Mouse (Mus musculus): ENCODE measurements around the gene Pdgfc. TPM values are rescaled to one million over a fixed set of nuclear protein-coding genes. Genes with fewer than 3 reads are reported as not detected.

Gene Pdgfc
- polyA plus RNA-seq, 1 experiment from 2014 or later = 4.6 TPM

- 76% methylated on average over 4 of the region's 4 CpGs for WGBS
Measured at GRCm38 (mm10) chr3:81228344-81228743, 192.1 kb downstream of the Pdgfc start.

GRCm38 (mm10) chr3:81242697-81243590, 206.7 kb downstream of the Pdgfc start:
- ATAC-seq = no peak
- H3K27me3 ChIP-seq = no peaks in the 10 kb centered on the region
- H3K4me3 ChIP-seq (replicated peaks) = no peak overlapping the region
- 40% methylated on average over 7 of the region's 7 CpGs for WGBS
- no peaks in the 10 kb centered on the region for H3K9me3 ChIP-seq
- H3K4me2 ChIP-seq (replicated peaks) = no peak overlapping the region
- no peaks in the 10 kb centered on the region for H3K4me1 ChIP-seq (replicated peaks)
- H3K27ac ChIP-seq = no peak overlapping the region
- H3K9ac ChIP-seq (replicated peaks) = no peak overlapping the region
- no peaks in the 10 kb centered on the region for H3K36me3 ChIP-seq

More at GRCm38 (mm10) chr3:81228344-81228743, 192.1 kb downstream of the Pdgfc start:
- Histone ChIP-seq H3K4me1 (replicated peaks) (no peaks in the 10 kb centered on the region), H3K4me2 (replicated peaks) (no peak overlapping the region), H3K4me3 (replicated peaks) (no peak overlapping the region), H3K27me3 (no peaks in the 10 kb centered on the region), H3K27ac (no peak overlapping the region), H3K9me3 (no peaks in the 10 kb centered on the region), H3K36me3 (no peaks in the 10 kb centered on the region), H3K9ac (replicated peaks) (no peak overlapping the region)
- ATAC-seq = no peak

GRCm38 (mm10) chr3:81243591-81243990, 207.4 kb downstream of the Pdgfc start:
- H3K9ac ChIP-seq (replicated peaks) = no peak overlapping the region
- no peaks in the 10 kb centered on the region for H3K9me3 ChIP-seq
- no peak overlapping the region for H3K27ac ChIP-seq
- H3K4me2 ChIP-seq (replicated peaks) = no peak overlapping the region
- H3K4me3 ChIP-seq (replicated peaks) = no peak overlapping the region
- no peak for ATAC-seq
- H3K27me3 ChIP-seq = no peaks in the 10 kb centered on the region
- no peaks in the 10 kb centered on the region for H3K36me3 ChIP-seq
- 84% methylated on average over 6 of the region's 6 CpGs for WGBS
- H3K4me1 ChIP-seq (replicated peaks) = no peaks in the 10 kb centered on the region

DNA sequence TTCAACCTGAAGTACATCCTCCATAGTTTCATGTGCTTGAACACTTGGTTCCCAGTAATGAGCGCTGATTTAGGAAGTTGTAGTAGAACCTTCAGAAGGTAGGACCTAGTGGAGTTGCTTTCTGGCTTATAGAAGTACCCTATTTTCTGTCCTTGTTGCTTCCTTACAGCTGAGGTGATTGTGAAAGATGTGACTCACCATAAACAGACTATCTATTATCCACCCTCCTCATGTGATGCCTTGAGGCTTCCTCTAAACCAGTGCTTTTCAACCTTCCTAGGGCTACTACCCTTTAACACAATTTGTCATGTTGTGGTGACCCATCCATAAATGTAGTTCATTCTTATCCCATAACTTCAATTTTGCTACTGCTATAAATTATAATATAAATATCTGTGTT, 226.6 kb downstream of the Pdgfc start:
- H3K4me1 ChIP-seq (replicated peaks) = no peaks in the 10 kb centered on the region
- no peaks in the 10 kb centered on the region for H3K27me3 ChIP-seq
- no peaks in the 10 kb centered on the region for H3K36me3 ChIP-seq
- no peak overlapping the region for H3K4me2 ChIP-seq (replicated peaks)
- 89% methylated on average over 1 of the region's 1 CpGs for WGBS
- no peak overlapping the region for H3K27ac ChIP-seq
- ATAC-seq = no peak
- H3K9ac ChIP-seq (replicated peaks) = no peak overlapping the region
- H3K9me3 ChIP-seq = no peaks in the 10 kb centered on the region
- H3K4me3 ChIP-seq (replicated peaks) = no peak overlapping the region

Other genes with a start within 250 kb of the Pdgfc start
- gene Gria2, start 233.6 kb upstream of the Pdgfc start, polyA plus RNA-seq (2015; fragmentation: Nextera tagmentation; extraction: Ambion mirVana) = 120 and 128 TPM in 2 replicates
- gene Glrb, start 122.8 kb upstream of the Pdgfc start, polyA plus RNA-seq (2015; fragmentation: Nextera tagmentation; extraction: Ambion mirVana) = 12.7 and 15.2 TPM in 2 replicates